Mouse (Mus musculus) limb, embryonic 14.5 days (tissue): ENCODE data around the gene Ednra. TPM values are rescaled to one million over a fixed set of nuclear protein-coding genes. Genes with fewer than 3 reads are reported as not detected.
"Not testable (repeated sequence)": the region's sequence is repeated elsewhere in the genome, so short reads cannot be mapped to it uniquely, and the experiment has no call there.

ENCODE experiments used
- ATAC-seq: fragments of 200-750 bp; cut with Nextera tagmentation; 2 replicates; pipeline ENCODE4 v1.8.0; 2017; ENCODE audit warnings: low read depth, moderate number of reproducible peaks, moderate TSS enrichment; ENCODE audit not compliant: low FRiP score
- DNase-seq: peaks from one replicate; pipeline ENCODE4 v3.0.0-alpha.2; 2015; ENCODE audit warnings: low spot score
- H3K27ac ChIP-seq: fragments of 300-500 bp; sonication (generic); replicated peaks from 2 replicates; pipeline ENCODE4 v1.5.1; 2014; ENCODE audit warnings: low read depth, mild to moderate bottlenecking, low read length, moderate library complexity, mixed read lengths
- H3K27me3 ChIP-seq: fragments of 300-500 bp; sonication (generic); 2 replicates; pipeline ENCODE4 v1.6.1; 2014; ENCODE audit warnings: low read length, mixed read lengths; ENCODE audit not compliant: control insufficient read depth, insufficient read depth
- H3K36me3 ChIP-seq: fragments of 300-500 bp; sonication (generic); 2 replicates; pipeline ENCODE4 v1.6.1; 2014; ENCODE audit warnings: mild to moderate bottlenecking, low read length, moderate library complexity, mixed read lengths; ENCODE audit not compliant: control insufficient read depth, insufficient read depth
- H3K4me1 ChIP-seq: fragments of 300-500 bp; sonication (generic); 2 replicates; pipeline ENCODE4 v1.6.1; 2014; ENCODE audit warnings: antibody characterized with exemption, low read length, mixed read lengths; ENCODE audit not compliant: control insufficient read depth, insufficient read depth
- H3K4me2 ChIP-seq: fragments of 300-500 bp; sonication (generic); replicated peaks from 2 replicates; pipeline ENCODE4 v1.6.1; 2014; ENCODE audit warnings: low read depth, mild to moderate bottlenecking, low read length, moderate library complexity; ENCODE audit not compliant: severe bottlenecking
- H3K4me3 ChIP-seq: fragments of 300-500 bp; sonication (generic); replicated peaks from 2 replicates; pipeline ENCODE4 v1.5.1; 2014; ENCODE audit warnings: low read length
- H3K9ac ChIP-seq: fragments of 300-500 bp; sonication (generic); 2 replicates; pipeline ENCODE4 v1.6.1; 2014; ENCODE audit warnings: mild to moderate bottlenecking, low read depth, low read length, moderate library complexity; ENCODE audit not compliant: severe bottlenecking
- H3K9me3 ChIP-seq: fragments of 300-500 bp; sonication (generic); 2 replicates; pipeline ENCODE4 v1.6.1; 2016; ENCODE audit warnings: low read length; ENCODE audit not compliant: control insufficient read depth
- POLR2A ChIP-seq: fragments of 200-500 bp; IDR thresholded peaks from 2 replicates; pipeline ENCODE4 v1.8.0; 2012; ENCODE audit warnings: inconsistent platforms, mild to moderate bottlenecking, moderate library complexity, borderline replicate concordance; ENCODE audit not compliant: insufficient read depth, insufficient read length; ENCODE audit errors: extremely low read depth
- WGBS: fragments of 180-500 bp; shearing (Covaris S2); extraction: QIAGEN DNeasy Blood & Tissue Kit; methylation state at CpG from one replicate; pipeline ENCODE4 v1.1.7; 2014; 5-methylcytosine and 5-hydroxymethylcytosine counted together
- polyA plus RNA-seq, 2 experiments: library from polyadenylated mRNA; depleted of rRNA in 1 of 2; stranded (reverse) in 1 of 2; unstranded in 1 of 2; fragments of >200 nt; fragmentation: Nextera tagmentation in 1 of 2; extraction: Ambion mirVana in 1 of 2; gene quantifications; 2 replicates each; pipeline versions ENCODE4 v1.2.1 to v1.2.3; 2012 to 2014

Gene Ednra
- polyA plus RNA-seq, 2 experiments = 30.0 to 44.6 TPM

DNA sequence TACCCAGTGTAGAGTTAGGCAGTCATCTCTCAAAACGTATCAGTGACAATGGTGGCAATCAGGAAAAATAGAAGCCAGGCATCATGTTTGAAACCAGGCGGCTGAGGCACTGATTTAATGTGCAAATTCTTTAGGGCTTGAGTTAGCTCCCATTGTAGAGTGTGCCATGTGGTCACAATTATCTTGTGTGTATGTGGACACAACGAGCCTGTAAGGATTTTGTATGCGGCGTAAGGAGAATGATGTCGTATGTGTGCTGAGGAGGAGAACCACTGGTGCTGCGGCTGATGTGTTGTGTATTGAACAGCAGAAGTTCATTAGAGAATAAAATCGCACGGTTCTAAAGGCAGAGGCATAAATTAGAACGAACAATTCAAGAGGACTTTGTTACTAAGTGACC, 26.2 kb downstream of the Ednra start:
- ATAC-seq (no peak), DNase-seq (no peak)
- Histone ChIP-seq H3K9me3 (no peaks in the 10 kb centered on the region), H3K4me1 (peaks cover 16% of the 10 kb centered on the region), H3K27ac (peak overlapping the region; percentile 52; the same call in 1 of the 2 replicates), H3K9ac (no peak overlapping the region), H3K27me3 (no peaks in the 10 kb centered on the region), H3K4me3 (no peak overlapping the region), H3K4me2 (no peak overlapping the region), H3K36me3 (no peaks in the 10 kb centered on the region)
- 32% methylated on average over 10 of the region's 10 CpGs for WGBS
- no peak for TF ChIP-seq POLR2A

DNA sequence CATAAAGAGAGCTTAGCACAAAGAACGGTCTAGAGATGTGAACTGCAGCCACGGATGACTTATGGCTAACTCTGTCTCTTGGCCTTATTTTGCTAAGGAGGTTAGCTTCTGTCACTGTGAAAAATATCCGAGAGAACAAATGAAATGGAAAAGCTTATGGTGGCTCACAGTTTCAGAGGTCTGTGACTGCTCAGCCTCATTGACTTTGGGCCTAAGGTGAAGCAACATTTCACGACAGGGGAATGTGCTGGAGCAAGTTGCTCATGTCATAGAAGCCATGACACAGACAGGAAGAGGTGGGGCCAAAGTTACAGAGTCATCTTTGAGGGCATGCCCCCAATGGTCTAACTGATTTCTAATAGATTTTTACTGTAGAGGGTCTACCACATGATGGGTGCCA, 28.1 kb downstream of the Ednra start:
- peaks cover 17% of the 10 kb centered on the region for H3K4me1 ChIP-seq

DNA sequence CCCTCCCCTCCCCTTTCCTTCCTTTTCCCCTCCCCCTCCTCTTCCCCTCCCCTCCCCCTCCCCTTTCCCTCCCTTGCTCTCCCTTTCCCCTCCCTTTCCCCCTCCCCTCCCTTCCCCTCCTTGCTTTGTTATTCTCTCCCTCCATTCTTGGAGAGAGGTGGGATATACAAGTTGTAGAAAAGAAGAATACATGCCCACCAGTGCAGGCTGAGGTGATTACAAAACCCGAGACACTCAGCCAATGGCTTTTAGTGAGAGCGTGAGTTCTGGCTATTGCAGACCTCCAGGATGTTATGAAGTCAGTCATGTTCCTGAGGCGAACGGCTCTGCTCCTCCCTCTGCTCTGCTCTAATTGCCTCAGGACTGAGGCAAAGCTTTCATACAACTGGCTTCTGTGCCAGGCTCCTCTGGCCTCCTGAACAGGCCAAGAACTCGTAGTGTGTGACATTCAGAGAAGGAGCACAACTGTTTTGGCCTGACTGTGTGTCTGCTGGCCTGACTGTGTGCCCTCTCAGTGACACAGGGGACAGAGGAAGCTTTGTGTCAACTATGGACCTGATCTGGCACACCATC, 28.7 kb downstream of the Ednra start:
- DNase-seq = no peak
- peaks cover 17% of the 10 kb centered on the region for H3K4me1 ChIP-seq
- no peak overlapping the region for H3K27ac ChIP-seq
- H3K36me3 ChIP-seq = no peaks in the 10 kb centered on the region
- H3K4me3 ChIP-seq = no peak overlapping the region
- WGBS = 16% methylated on average over 5 of the region's 5 CpGs
- TF ChIP-seq POLR2A = no peak
- no peak overlapping the region for H3K4me2 ChIP-seq
- H3K27me3 ChIP-seq = no peaks in the 10 kb centered on the region
- no peak overlapping the region for H3K9ac ChIP-seq
- H3K9me3 ChIP-seq = no peaks in the 10 kb centered on the region
- no peak for ATAC-seq

More for the DNA sequence above, 28.1 kb downstream of the Ednra start:
- Histone ChIP-seq H3K27me3 (no peaks in the 10 kb centered on the region), H3K4me3 (no peak overlapping the region), H3K36me3 (no peaks in the 10 kb centered on the region), H3K9me3 (no peaks in the 10 kb centered on the region), H3K4me2 (no peak overlapping the region), H3K27ac (no peak overlapping the region), H3K9ac (no peak overlapping the region)
- ATAC-seq = no peak
- WGBS = 91% methylated on average over 4 of the region's 4 CpGs
- no peak for DNase-seq
- no peak for TF ChIP-seq POLR2A

GRCm38 (mm10) chr8:77695070-77695469, 29.2 kb downstream of the Ednra start:
- no peak overlapping the region for H3K9ac ChIP-seq
- H3K4me1 ChIP-seq = peaks cover 17% of the 10 kb centered on the region
- 57% methylated on average over 3 of the region's 3 CpGs for WGBS
- no peak overlapping the region for H3K27ac ChIP-seq
- TF ChIP-seq POLR2A = no peak
- H3K9me3 ChIP-seq = no peaks in the 10 kb centered on the region
- H3K4me2 ChIP-seq = no peak overlapping the region
- H3K4me3 ChIP-seq = no peak overlapping the region
- H3K27me3 ChIP-seq = no peaks in the 10 kb centered on the region
- no peak for ATAC-seq
- no peaks in the 10 kb centered on the region for H3K36me3 ChIP-seq
- no peak for DNase-seq

DNA sequence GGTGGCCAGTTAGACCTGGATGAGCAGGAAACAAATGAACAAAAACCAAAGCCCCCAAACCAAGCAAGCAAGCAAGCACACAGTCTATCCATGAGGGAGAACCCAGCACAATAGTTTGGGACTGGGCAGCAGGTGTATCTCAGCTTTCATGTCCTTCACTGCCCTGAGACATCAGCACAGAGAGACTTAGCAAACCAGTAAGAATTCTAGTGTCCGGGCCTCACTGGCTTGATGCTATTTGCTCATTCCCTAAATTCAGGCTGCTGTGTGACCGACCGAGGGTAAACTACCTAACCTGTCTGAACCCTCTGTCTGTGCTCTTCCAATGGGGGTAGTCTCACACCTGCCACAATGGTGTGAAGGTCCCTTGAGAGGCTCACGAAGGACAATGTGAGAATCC, 29.7 kb downstream of the Ednra start:
- Histone ChIP-seq H3K27me3 (no peaks in the 10 kb centered on the region), H3K9ac (no peak overlapping the region), H3K4me2 (no peak overlapping the region), H3K36me3 (no peaks in the 10 kb centered on the region), H3K27ac (no peak overlapping the region), H3K4me1 (peaks cover 17% of the 10 kb centered on the region), H3K4me3 (no peak overlapping the region), H3K9me3 (no peaks in the 10 kb centered on the region)
- no peak for DNase-seq
- 85% methylated on average over 4 of the region's 4 CpGs for WGBS
- ATAC-seq = no peak
- TF ChIP-seq POLR2A = no peak

DNA sequence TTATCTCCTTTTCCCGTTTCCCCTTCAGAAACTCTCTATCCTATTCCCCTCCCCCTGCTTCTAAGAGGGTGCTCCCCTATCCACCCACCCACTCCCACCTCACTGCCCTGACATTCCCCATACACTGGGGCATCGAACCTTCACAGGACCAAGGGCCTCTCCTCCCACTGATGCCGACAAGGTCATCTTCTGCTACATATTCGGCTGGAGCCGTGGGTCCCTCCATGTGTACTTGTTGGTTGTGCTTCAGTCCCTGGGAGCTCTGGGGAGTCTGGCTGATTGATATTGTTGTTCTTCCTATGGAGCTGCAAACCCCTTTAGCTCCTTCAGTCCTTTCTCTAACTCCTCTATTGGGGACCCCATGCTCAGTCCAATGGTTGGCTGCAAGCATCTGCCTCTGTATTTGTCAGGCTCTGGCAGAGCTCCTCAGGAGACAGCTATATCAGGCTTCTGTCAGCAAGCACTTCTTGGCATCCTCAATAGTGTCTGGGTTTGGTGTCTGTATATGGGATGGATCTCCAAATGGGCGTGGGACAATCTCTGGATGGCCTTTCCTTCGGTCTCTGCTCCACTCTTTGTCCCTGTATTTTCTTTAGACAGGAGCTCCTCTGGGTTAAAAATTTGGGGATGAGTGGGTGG, 34.7 kb downstream of the Ednra start:
- H3K4me1 ChIP-seq, ATAC-seq, DNase-seq, H3K36me3 ChIP-seq, H3K27me3 ChIP-seq, H3K9me3 ChIP-seq, H3K4me2 ChIP-seq, H3K4me3 ChIP-seq, H3K9ac ChIP-seq, H3K27ac ChIP-seq: not testable (repeated sequence)
- 86% methylated on average over 7 of the region's 7 CpGs for WGBS
